Mouse (Mus musculus) heart, embryonic 12.5 days (tissue): Measurements from ENCODE around the gene F11r. TPM values are rescaled to one million over a fixed set of nuclear protein-coding genes. Genes with fewer than 3 reads are reported as not detected.
A peak's percentile ranks its signal among the peaks of the same experiment; 100 is the strongest.

ENCODE experiments used
- ATAC-seq: fragments of 200-750 bp; cut with Nextera tagmentation; 2 replicates; pipeline ENCODE4 v1.8.0; 2017; ENCODE audit warnings: moderate TSS enrichment, moderate library complexity; ENCODE audit not compliant: insufficient number of reproducible peaks, low FRiP score
- H3K27ac ChIP-seq: fragments of 300-500 bp; sonication (generic); 2 replicates; pipeline ENCODE4 v1.5.1; 2016; ENCODE audit warnings: mild to moderate bottlenecking, moderate library complexity; ENCODE audit not compliant: poor library complexity, severe bottlenecking
- H3K27me3 ChIP-seq: fragments of 300-500 bp; sonication (generic); replicated peaks from 2 replicates; pipeline ENCODE4 v1.6.1; 2016; ENCODE audit warnings: mild to moderate bottlenecking, moderate library complexity
- H3K36me3 ChIP-seq: fragments of 300-500 bp; sonication (generic); 2 replicates; pipeline ENCODE4 v1.6.1; 2016; ENCODE audit warnings: mild to moderate bottlenecking, moderate library complexity
- H3K4me1 ChIP-seq: fragments of 300-500 bp; sonication (generic); replicated peaks from 2 replicates; pipeline ENCODE4 v1.6.1; 2016; ENCODE audit warnings: mild to moderate bottlenecking
- H3K4me2 ChIP-seq: fragments of 300-500 bp; sonication (generic); 2 replicates; pipeline ENCODE4 v1.6.1; 2016; ENCODE audit warnings: mild to moderate bottlenecking, moderate library complexity
- H3K4me3 ChIP-seq: fragments of 300-500 bp; sonication (generic); 2 replicates; pipeline ENCODE4 v1.5.1; 2016; ENCODE audit warnings: mild to moderate bottlenecking
- H3K9ac ChIP-seq: fragments of 300-500 bp; sonication (generic); 2 replicates; pipeline ENCODE4 v1.6.1; 2016; ENCODE audit warnings: mild to moderate bottlenecking, moderate library complexity
- H3K9me3 ChIP-seq: fragments of 300-500 bp; sonication (generic); replicated peaks from 2 replicates; pipeline ENCODE4 v1.6.1; 2016; ENCODE audit warnings: mild to moderate bottlenecking, moderate library complexity
- WGBS: fragments of 180-500 bp; shearing (Covaris S2); methylation state at CpG from one replicate; pipeline ENCODE4 v1.1.7; 2016; 5-methylcytosine and 5-hydroxymethylcytosine counted together
- polyA plus RNA-seq: library from polyadenylated mRNA; unstranded; fragments of >200 nt; fragmentation: Nextera tagmentation; extraction: Ambion mirVana; gene quantifications from 2 replicates; pipeline ENCODE4 v1.2.1, GENCODE M21; 2016

F11r gene
- polyA plus RNA-seq, 1 experiment from 2014 or later, result 70.7 TPM

- H3K4me1 ChIP-seq, result peaks cover 47% of the 10 kb centered on the region
- peak overlapping the region; percentile 85 for H3K27ac ChIP-seq
- no peak for ATAC-seq
These were observed 807 bp downstream of the F11r start for GRCm38 (mm10) chr1:171438014-171438670.

GRCm38 (mm10) chr1:171439072-171439471, 1.7 kb downstream of the F11r start:
- peak overlapping the region; percentile 85 for H3K27ac ChIP-seq
- ATAC-seq, result no peak
- H3K4me2 ChIP-seq, result peak overlapping the region; percentile 69
- peak overlapping the region; percentile 66 for H3K4me3 ChIP-seq
- H3K36me3 ChIP-seq, result peaks cover 4% of the 10 kb centered on the region; the same call in 1 of the 2 replicates
- peaks cover 47% of the 10 kb centered on the region for H3K4me1 ChIP-seq
- H3K9ac ChIP-seq, result peak overlapping the region; percentile 64
- WGBS, result 10% methylated on average over 8 of the region's 8 CpGs
- no peaks in the 10 kb centered on the region for H3K27me3 ChIP-seq
- H3K9me3 ChIP-seq, result peaks cover 4% of the 10 kb centered on the region

More at GRCm38 (mm10) chr1:171438014-171438670, 807 bp downstream of the F11r start:
- H3K4me3 ChIP-seq, result peak overlapping the region; percentile 66
- H3K4me2 ChIP-seq, result peak overlapping the region; percentile 69
- under 1% methylated on average over 18 of the region's 18 CpGs for WGBS
- peak overlapping the region; percentile 76 for H3K9ac ChIP-seq
- H3K27me3 ChIP-seq, result no peaks in the 10 kb centered on the region
- no peaks in the 10 kb centered on the region for H3K36me3 ChIP-seq
- H3K9me3 ChIP-seq, result no peaks in the 10 kb centered on the region

GRCm38 (mm10) chr1:171440025-171440725, 2.8 kb downstream of the F11r start:
- Histone ChIP-seq H3K9ac (peak overlapping the region; percentile 53; the same call in 1 of the 2 replicates), H3K27me3 (no peaks in the 10 kb centered on the region), H3K36me3 (peaks cover 4% of the 10 kb centered on the region; the same call in 1 of the 2 replicates), H3K4me1 (peaks cover 47% of the 10 kb centered on the region), H3K4me3 (peak overlapping the region; percentile 66), H3K4me2 (peak overlapping the region; percentile 69), H3K9me3 (peaks cover 5% of the 10 kb centered on the region), H3K27ac (peak overlapping the region; percentile 85)
- peak; percentile 49; the same call in 1 of the 2 replicates for ATAC-seq
- WGBS, result 43% methylated on average over 9 of the region's 9 CpGs

- 0 out of 2 replicates have a peak, but pooled peaks have one; percentile 37 for ATAC-seq
- Histone ChIP-seq H3K9me3 (peaks cover 5% of the 10 kb centered on the region), H3K4me1 (peaks cover 54% of the 10 kb centered on the region), H3K36me3 (peaks cover 4% of the 10 kb centered on the region; the same call in 1 of the 2 replicates), H3K4me3 (no peak overlapping the region), H3K27me3 (no peaks in the 10 kb centered on the region), H3K4me2 (peak overlapping the region; percentile 69), H3K27ac (peak overlapping the region; percentile 86), H3K9ac (0 out of 2 replicates have a peak overlapping the region, but pooled peaks have one; percentile 40)
- WGBS, result 37% methylated on average over 7 of the region's 7 CpGs
These were observed 4.4 kb downstream of the F11r start for GRCm38 (mm10) chr1:171441466-171442412.

GRCm38 (mm10) chr1:171442413-171442760, 5.1 kb downstream of the F11r start:
- no peak for ATAC-seq

GRCm38 (mm10) chr1:171445050-171445449, 7.7 kb downstream of the F11r start:
- 85% methylated on average over 5 of the region's 5 CpGs for WGBS
- Histone ChIP-seq H3K4me1 (peaks cover 51% of the 10 kb centered on the region), H3K4me3 (no peak overlapping the region), H3K9ac (no peak overlapping the region), H3K36me3 (peaks cover 4% of the 10 kb centered on the region; the same call in 1 of the 2 replicates), H3K4me2 (no peak overlapping the region), H3K9me3 (peaks cover 5% of the 10 kb centered on the region), H3K27ac (no peak overlapping the region), H3K27me3 (no peaks in the 10 kb centered on the region)
- no peak for ATAC-seq

More at GRCm38 (mm10) chr1:171442413-171442760, 5.1 kb downstream of the F11r start:
- no peaks in the 10 kb centered on the region for H3K27me3 ChIP-seq
- 51% methylated on average over 8 of the region's 8 CpGs for WGBS
- H3K9ac ChIP-seq, result no peak overlapping the region
- peaks cover 4% of the 10 kb centered on the region; the same call in 1 of the 2 replicates for H3K36me3 ChIP-seq
- H3K4me1 ChIP-seq, result peaks cover 56% of the 10 kb centered on the region
- no peak overlapping the region for H3K4me3 ChIP-seq
- H3K4me2 ChIP-seq, result peak overlapping the region; percentile 69
- peaks cover 5% of the 10 kb centered on the region for H3K9me3 ChIP-seq
- H3K27ac ChIP-seq, result peak overlapping the region; percentile 86

GRCm38 (mm10) chr1:171446854-171447253, 9.5 kb downstream of the F11r start:
- ATAC-seq, result no peak
- Histone ChIP-seq H3K27ac (peak overlapping the region; percentile 49; the same call in 1 of the 2 replicates), H3K36me3 (peaks cover 4% of the 10 kb centered on the region; the same call in 1 of the 2 replicates), H3K27me3 (no peaks in the 10 kb centered on the region), H3K4me1 (peaks cover 34% of the 10 kb centered on the region), H3K9ac (peak overlapping the region; percentile 59; the same call in 1 of the 2 replicates), H3K4me3 (no peak overlapping the region), H3K9me3 (peaks cover 5% of the 10 kb centered on the region), H3K4me2 (peak overlapping the region; percentile 52)
- 32% methylated on average over 7 of the region's 7 CpGs for WGBS

GRCm38 (mm10) chr1:171447692-171448091, 10.4 kb downstream of the F11r start:
- no peak for ATAC-seq
- peaks cover 4% of the 10 kb centered on the region; the same call in 1 of the 2 replicates for H3K36me3 ChIP-seq
- WGBS, result 27% methylated on average over 10 of the region's 10 CpGs
- H3K9me3 ChIP-seq, result peaks cover 5% of the 10 kb centered on the region
- no peaks in the 10 kb centered on the region for H3K27me3 ChIP-seq
- H3K27ac ChIP-seq, result peak overlapping the region; percentile 80
- H3K4me1 ChIP-seq, result peaks cover 28% of the 10 kb centered on the region
- 0 out of 2 replicates have a peak overlapping the region, but pooled peaks have one; percentile 19 for H3K9ac ChIP-seq
- H3K4me3 ChIP-seq, result peak overlapping the region; percentile 8; the same call in 1 of the 2 replicates
- H3K4me2 ChIP-seq, result peak overlapping the region; percentile 52

- Histone ChIP-seq H3K9me3 (no peaks in the 10 kb centered on the region; the same call in 1 of the 2 replicates), H3K4me2 (no peak overlapping the region), H3K27me3 (no peaks in the 10 kb centered on the region), H3K36me3 (no peaks in the 10 kb centered on the region), H3K4me1 (peaks cover 28% of the 10 kb centered on the region), H3K9ac (no peak overlapping the region), H3K4me3 (no peak overlapping the region), H3K27ac (no peak overlapping the region)
- no peak for ATAC-seq
- 67% methylated on average over 11 of the region's 11 CpGs for WGBS
These were observed 12.7 kb downstream of the F11r start for GRCm38 (mm10) chr1:171450062-171450461.

GRCm38 (mm10) chr1:171451001-171451400, 13.7 kb downstream of the F11r start:
- H3K9me3 ChIP-seq, result no peaks in the 10 kb centered on the region; the same call in 1 of the 2 replicates
- no peak overlapping the region for H3K4me2 ChIP-seq
- no peak overlapping the region for H3K9ac ChIP-seq
- peaks cover 28% of the 10 kb centered on the region for H3K4me1 ChIP-seq
- no peak overlapping the region for H3K27ac ChIP-seq
- H3K36me3 ChIP-seq, result no peaks in the 10 kb centered on the region
- 79% methylated on average over 10 of the region's 10 CpGs for WGBS
- no peak overlapping the region for H3K4me3 ChIP-seq
- no peaks in the 10 kb centered on the region for H3K27me3 ChIP-seq
- ATAC-seq, result no peak
